In the genomic region with DNA sequence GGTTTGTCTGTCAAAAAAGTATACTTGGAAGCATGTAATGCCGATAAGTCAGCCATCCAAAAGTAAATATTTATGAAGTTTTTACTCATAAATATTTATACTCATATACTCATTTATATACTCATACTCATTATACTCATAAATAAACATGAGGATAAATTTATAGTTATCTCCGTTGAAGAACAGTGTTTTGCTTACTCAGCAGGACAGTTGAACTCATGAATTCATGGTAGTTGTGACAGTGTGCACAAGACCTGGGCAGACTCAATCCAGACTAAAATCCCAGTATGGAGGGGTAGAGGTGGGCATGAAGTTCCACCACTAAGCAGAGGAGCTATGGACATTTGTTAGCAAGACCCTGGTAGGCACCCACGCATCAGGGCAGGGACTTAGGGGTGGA, we compare ENCODE assay signal across 9 mouse cellular contexts. TPM values are rescaled to one million over a fixed set of nuclear protein-coding genes. Genes with fewer than 3 reads are reported as not detected.
DNase-seq lines count a peak whose midpoint lies in the region; ATAC-seq and TF ChIP-seq lines count a peak whose summit lies in the region.
"Had no signal": no experiment of that assay in that cellular context is flagged by ENCODE, and none has a peak within 500 bp of the region (broad histone marks: within the 10 kb centered on the region; RNA-seq: fewer than 3 reads in every experiment).

No protein-coding gene starts in this region.

- H3K4me3 ChIP-seq in heart, embryonic 15.5 days: no peak overlapping the region
- peak overlapping the region; percentile 94; the same call in 1 of the 2 replicates for H3K4me3 ChIP-seq in E14TG2a.4 (replicated peaks; ENCODE audit: low read length)
- H3K4me3 ChIP-seq in forebrain, embryonic 16.5 days (replicated peaks; ENCODE audit: low read length): no peak overlapping the region; the same call in 1 of the 2 replicates
- peak overlapping the region; percentile 70; the same call in 1 of the 2 replicates for H3K4me3 ChIP-seq in liver, embryonic 15.5 days (replicated peaks)

- peaks cover 5% of the 10 kb centered on the region for H3K4me1 ChIP-seq in heart, embryonic 15.5 days (replicated peaks)
- H3K4me1 ChIP-seq in E14TG2a.4 (replicated peaks; ENCODE audit: low read depth, low read length): peaks cover 10% of the 10 kb centered on the region
- peaks cover 13% of the 10 kb centered on the region for H3K4me1 ChIP-seq in forebrain, embryonic 16.5 days (replicated peaks; ENCODE audit: control insufficient read depth, insufficient read depth, low read length)
- peaks cover 18% of the 10 kb centered on the region for H3K4me1 ChIP-seq in liver, embryonic 15.5 days (replicated peaks)

- H3K9me3 ChIP-seq in heart, embryonic 15.5 days (replicated peaks): no peaks in the 10 kb centered on the region
- H3K9me3 ChIP-seq in E14TG2a.4 (ENCODE audit: low read length): no peaks in the 10 kb centered on the region
- H3K9me3 ChIP-seq in forebrain, embryonic 16.5 days (ENCODE audit: control insufficient read depth, low read length): no peaks in the 10 kb centered on the region
- no peaks in the 10 kb centered on the region for H3K9me3 ChIP-seq in liver, embryonic 15.5 days (replicated peaks)

- H3K27me3 ChIP-seq in heart, embryonic 15.5 days: no peaks in the 10 kb centered on the region
- no peaks in the 10 kb centered on the region for H3K27me3 ChIP-seq in E14TG2a.4 (ENCODE audit: insufficient read depth, low read length)
- H3K27me3 ChIP-seq in forebrain, embryonic 16.5 days (replicated peaks; ENCODE audit: control insufficient read depth, insufficient read depth, low read length): no peaks in the 10 kb centered on the region
- H3K27me3 ChIP-seq in liver, embryonic 15.5 days: no peaks in the 10 kb centered on the region

- no peak for DNase-seq in heart, adult 9 months (ENCODE audit: low spot score in 2 of 2)
- DNase-seq in embryo, embryonic 10 days (ENCODE audit: low spot score): no peak
- DNase-seq in cerebellum, adult 11 months: no peak
- no peak for DNase-seq in urinary bladder, postnatal 4 days (ENCODE audit: low spot score in 2 of 2)
- DNase-seq: adrenal gland, adult 2 months had no signal

- no peak for ATAC-seq in heart, embryonic 15.5 days (replicated peaks; ENCODE audit: insufficient number of reproducible peaks, insufficient read depth, low FRiP score, low read depth)
- no peak for ATAC-seq in forebrain, embryonic 16.5 days
- no peak for ATAC-seq in liver, embryonic 15.5 days (ENCODE audit: insufficient read depth)

- peaks cover 9% of the 10 kb centered on the region for H3K36me3 ChIP-seq in heart, embryonic 15.5 days
- H3K36me3 ChIP-seq in E14TG2a.4 (ENCODE audit: insufficient read depth, low read length): peaks cover 13% of the 10 kb centered on the region
- peaks cover 6% of the 10 kb centered on the region for H3K36me3 ChIP-seq in forebrain, embryonic 16.5 days (ENCODE audit: control insufficient read depth, insufficient read depth)
- peaks cover 13% of the 10 kb centered on the region; the same call in 1 of the 2 replicates for H3K36me3 ChIP-seq in liver, embryonic 15.5 days (replicated peaks)

- H3K9ac ChIP-seq in heart, embryonic 15.5 days: peak overlapping the region; percentile 83; the same call in 1 of the 2 replicates
- no peak overlapping the region for H3K9ac ChIP-seq in forebrain, embryonic 16.5 days (replicated peaks; ENCODE audit: low read depth, low read length)
- H3K9ac ChIP-seq in liver, embryonic 15.5 days: no peak overlapping the region

- 73% methylated on average over 3 of the region's 3 CpGs for WGBS in heart, embryonic 15.5 days
- 69% methylated on average over 3 of the region's 3 CpGs for WGBS in forebrain, embryonic 16.5 days
- WGBS in liver, embryonic 15.5 days (ENCODE audit: insufficient replicate concordance): 73% methylated on average over 3 of the region's 3 CpGs

- no peak overlapping the region for H3K27ac ChIP-seq in heart, embryonic 15.5 days
- no peak overlapping the region for H3K27ac ChIP-seq in forebrain, embryonic 16.5 days (ENCODE audit: low read length)
- no peak overlapping the region for H3K27ac ChIP-seq in liver, embryonic 15.5 days (replicated peaks)

- TF ChIP-seq CTCF in E14TG2a.4 (conservative IDR thresholded peaks at IDR 0.05; ENCODE audit: low read length): no peak

- peak overlapping the region; percentile 71 for H3K4me2 ChIP-seq in heart, embryonic 15.5 days
- peak overlapping the region; percentile 87 for H3K4me2 ChIP-seq in forebrain, embryonic 16.5 days (ENCODE audit: low read length)
- peak overlapping the region; percentile 76 for H3K4me2 ChIP-seq in liver, embryonic 15.5 days

RNA-seq across cellular contexts. Expression of a gene that starts 1.4 kb away (rescaled TPM):
- polyA plus RNA-seq in heart, embryonic 15.5 days (2015; fragmentation: Nextera tagmentation; extraction: Ambion mirVana): 24.6 and 28.0 TPM in 2 replicates
- 62.6 and 67.2 TPM in 2 replicates for polyA plus RNA-seq in forebrain, embryonic 16.5 days (2015; fragmentation: Nextera tagmentation; extraction: Ambion mirVana)
- polyA plus RNA-seq in liver, embryonic 15.5 days (2015; fragmentation: Nextera tagmentation; extraction: Ambion mirVana): 12.0 and 12.5 TPM in 2 replicates

RNA-seq across cellular contexts. Expression of a gene that starts 16.5 kb away (rescaled TPM):
- polyA plus RNA-seq in heart, embryonic 15.5 days (2015; fragmentation: Nextera tagmentation; extraction: Ambion mirVana): 16.7 and 17.6 TPM in 2 replicates
- 18.1 and 21.9 TPM in 2 replicates for polyA plus RNA-seq in forebrain, embryonic 16.5 days (2015; fragmentation: Nextera tagmentation; extraction: Ambion mirVana)
- polyA plus RNA-seq in liver, embryonic 15.5 days (2015; fragmentation: Nextera tagmentation; extraction: Ambion mirVana): 3.2 and 4.1 TPM in 2 replicates

Comparison
In these comparisons a context has a peak if more than half of its experiments do, and no peak if none do; other contexts are left out.
1. H3K4me3 ChIP-seq: peak in E14TG2a.4 (single experiment) and liver, embryonic 15.5 days (single experiment); none in heart, embryonic 15.5 days (single experiment) and forebrain, embryonic 16.5 days (single experiment).
2. Peak in every context shown above with its lines, with median percentiles within 50 percentile points of each other: H3K4me2 ChIP-seq.